Mouse (Mus musculus): ENCODE results near the gene Ccl28.
"Not testable (repeated sequence)": the region's sequence is repeated elsewhere in the genome, so short reads cannot be mapped to it uniquely, and the experiment has no call there.

Gene Ccl28

DNA sequence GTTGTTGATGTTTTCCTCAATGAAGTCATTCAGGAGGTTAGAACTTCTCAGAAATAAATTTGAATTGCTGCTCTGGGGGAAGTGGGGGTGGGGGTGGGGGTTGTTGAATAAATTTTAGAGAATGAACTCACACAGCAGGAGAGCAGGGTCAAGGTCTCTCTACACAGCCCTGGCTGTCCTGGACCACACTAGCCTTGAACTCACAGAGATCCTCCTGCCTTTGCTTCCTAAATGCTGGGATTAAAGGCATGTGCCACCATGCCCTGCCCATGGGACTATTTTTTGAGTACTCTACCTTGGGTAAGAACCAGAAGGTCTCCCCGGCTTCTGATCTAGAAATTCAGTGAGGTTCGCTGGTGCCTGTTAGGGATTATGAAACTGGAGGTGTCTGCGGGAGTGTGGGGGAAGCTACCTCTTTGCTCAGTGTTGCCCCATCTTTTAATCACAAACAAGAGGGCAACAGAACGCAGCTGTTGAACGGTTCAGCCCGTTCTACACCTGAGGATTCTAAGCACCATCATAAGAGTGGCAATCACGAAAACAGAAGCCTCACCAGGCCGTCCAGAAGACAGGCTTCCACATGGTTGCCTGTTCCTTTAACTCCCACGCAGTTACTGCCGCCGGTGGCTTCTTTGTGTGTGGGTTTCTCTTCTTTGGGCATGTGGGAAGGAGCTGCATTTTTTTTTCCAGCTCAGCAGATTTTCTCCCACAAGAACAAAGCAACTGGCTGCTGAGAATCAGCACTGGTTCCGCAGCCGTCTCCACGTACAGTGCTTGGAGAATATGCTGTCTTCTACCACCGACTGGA lies 25.5 kb downstream of the Ccl28 start:
- no peak for DNase-seq (ENCODE audit: low spot score)

GRCm38 (mm10) chr13:119649699-119650046 lies 26.1 kb downstream of the Ccl28 start:
- no peak for DNase-seq (ENCODE audit: low spot score)

DNA sequence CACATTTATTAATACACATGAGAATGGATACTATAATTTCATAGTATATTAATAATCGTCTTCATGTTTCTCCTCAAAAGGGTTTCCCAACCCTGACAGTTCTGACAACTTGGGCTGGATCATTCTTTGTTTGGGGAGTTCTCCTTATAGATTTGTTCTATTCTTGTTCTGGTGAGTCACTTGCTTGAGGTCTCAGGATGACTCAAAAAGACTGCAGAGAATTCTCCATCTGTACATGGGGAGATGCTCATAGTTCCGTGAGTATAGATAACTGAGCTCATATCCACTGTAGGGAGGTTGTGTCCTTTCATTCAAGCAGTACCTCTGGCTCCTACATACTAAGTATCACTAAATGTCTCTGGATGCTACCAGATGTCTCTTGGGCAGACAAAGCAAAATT lies 31.1 kb downstream of the Ccl28 start:
- DNase-seq (ENCODE audit: low spot score): no peak

GRCm38 (mm10) chr13:119656246-119656645 lies 32.6 kb downstream of the Ccl28 start:
- no peak for DNase-seq (ENCODE audit: low spot score)

- no peak for DNase-seq (ENCODE audit: low spot score)
These were observed 33.3 kb downstream of the Ccl28 start for GRCm38 (mm10) chr13:119656846-119657416.

GRCm38 (mm10) chr13:119661420-119661819 lies 37.8 kb downstream of the Ccl28 start:
- not testable (repeated sequence) for DNase-seq (ENCODE audit: low spot score)

DNA sequence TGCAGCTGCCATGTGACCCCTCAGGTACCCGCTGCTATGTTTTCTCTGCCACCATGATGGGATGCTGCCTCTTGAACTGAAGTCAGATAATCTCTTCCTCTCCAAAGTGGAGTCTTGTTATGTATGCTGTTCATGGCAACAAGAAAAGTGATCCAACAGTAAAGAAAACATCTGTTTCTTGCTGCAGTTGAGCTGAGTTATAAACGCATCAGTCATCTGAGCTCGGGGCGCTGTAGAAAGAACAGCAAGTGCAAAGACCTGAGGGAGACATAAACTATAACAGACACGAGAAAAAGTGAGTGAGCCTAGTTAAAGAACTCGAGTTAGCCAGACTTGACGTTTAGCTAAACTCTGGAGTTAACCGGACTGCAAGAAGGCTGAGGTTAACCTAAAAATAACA lies 55.2 kb downstream of the Ccl28 start:
- DNase-seq (ENCODE audit: low spot score): no peak

- DNase-seq (ENCODE audit: low spot score): no peak
These were observed 56.1 kb downstream of the Ccl28 start for GRCm38 (mm10) chr13:119679721-119680120.

DNA sequence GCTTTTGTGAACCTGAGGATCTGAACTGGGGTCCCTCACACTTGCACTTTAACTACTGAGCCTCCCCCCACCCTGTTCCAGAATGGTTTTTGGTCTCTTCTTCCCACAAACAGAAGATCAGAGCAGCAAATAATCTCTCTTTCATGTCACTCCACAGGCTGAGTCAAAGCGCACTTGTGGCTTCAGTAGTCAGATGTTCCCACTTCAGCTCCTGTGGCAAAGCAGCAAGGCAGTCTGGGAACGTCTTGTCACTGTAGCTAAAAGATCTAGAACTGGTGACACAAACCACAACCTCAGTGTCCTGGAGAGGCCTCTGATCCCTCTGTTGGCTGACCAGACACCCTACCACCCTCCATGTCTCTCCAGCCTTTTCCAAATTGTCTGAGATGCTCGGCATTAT lies 57.5 kb downstream of the Ccl28 start:
- no peak for DNase-seq (ENCODE audit: low spot score)

DNA sequence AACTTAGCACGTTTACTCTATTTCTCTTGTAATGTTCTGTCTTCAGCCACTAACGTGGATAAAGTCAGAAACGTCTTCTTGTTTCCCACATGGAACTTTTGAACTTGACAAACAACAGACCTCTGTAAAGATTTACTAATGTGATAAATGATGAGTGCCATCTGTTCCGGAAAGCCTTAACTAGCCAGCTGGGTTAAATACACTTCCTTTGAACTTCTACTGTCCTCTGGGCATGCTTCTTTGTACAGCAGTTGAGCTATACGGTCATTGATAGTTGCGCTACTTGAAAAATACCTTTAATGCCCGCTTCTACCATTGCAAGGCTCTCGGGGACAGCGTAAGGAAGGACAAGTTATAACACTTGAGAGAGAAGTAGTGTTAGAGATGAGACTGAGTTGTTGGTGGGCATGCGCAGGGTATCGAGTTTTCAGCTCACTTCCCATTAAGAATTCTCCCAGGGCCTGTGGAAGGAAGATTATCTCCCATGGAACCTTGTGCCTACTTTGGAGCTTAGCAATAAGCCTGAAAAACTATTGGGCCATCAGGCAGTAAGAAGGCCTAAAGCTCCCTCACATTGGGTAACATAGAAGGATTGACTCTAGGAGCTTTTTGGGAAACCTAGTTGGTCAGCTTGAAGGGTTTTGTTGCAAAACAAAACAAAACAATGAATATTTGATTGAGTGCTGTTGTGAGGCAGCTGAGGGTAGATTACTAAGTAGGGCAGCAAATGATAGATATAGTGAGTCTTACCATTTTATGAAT lies 61.0 kb downstream of the Ccl28 start:
- DNase-seq (ENCODE audit: low spot score): no peak

DNA sequence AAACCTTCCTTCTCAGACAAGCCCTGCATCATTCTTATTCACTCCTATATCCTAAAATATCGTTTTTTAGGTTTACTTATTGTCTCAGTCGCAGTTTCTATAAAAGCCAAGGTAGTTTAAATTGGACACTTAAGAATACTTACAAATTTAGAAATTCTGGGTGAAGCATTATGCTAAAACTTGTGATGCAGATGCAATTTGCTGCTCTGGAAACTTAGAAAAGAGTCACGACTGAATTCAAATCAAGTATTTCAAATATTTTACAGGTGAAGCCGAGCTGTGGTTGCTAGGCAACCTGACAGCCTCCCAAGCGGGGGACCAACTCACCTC lies 66.1 kb downstream of the Ccl28 start:
- no peak for DNase-seq (ENCODE audit: low spot score)

DNA sequence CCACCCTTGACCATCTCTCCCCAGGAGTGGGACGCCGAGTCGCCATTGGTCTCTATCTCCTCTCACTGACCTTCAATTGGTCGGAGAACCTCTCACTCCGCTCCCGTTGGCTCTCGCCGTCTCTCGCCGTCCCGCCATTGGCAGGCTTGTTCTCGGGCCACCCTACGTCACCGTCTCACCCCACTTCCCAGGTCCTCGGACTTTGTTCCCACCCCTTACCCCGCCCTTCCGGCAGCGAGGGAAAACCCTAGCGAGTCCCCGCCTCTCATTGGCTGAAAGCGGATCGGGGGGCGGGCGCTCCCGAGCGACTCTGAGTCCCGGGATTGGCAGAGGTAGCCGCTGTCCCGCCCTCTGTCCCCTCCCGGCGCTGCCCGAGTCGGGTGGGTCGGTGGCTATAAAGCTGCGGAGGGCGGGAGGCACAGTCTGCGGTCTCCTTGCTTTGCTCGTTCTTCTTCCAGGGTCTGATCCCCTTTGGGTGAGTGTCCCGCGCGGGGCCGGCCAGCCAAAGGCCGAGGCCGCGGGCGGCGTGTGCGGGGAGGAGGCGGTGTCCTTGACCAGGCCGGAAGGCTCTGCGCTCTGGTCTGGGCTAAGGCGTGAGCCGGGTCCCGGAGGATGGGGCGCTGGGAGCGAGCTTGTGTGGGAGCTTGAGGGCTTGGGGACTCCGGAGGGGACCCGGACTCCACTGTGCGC lies 66.6 kb downstream of the Ccl28 start, which contains the start of gene Hmgcs1:
Gene Hmgcs1 (plus strand): TSS at position 341 of the 690 bp plus-strand sequence.
- DNase-seq (ENCODE audit: low spot score): peak; percentile 95

DNA sequence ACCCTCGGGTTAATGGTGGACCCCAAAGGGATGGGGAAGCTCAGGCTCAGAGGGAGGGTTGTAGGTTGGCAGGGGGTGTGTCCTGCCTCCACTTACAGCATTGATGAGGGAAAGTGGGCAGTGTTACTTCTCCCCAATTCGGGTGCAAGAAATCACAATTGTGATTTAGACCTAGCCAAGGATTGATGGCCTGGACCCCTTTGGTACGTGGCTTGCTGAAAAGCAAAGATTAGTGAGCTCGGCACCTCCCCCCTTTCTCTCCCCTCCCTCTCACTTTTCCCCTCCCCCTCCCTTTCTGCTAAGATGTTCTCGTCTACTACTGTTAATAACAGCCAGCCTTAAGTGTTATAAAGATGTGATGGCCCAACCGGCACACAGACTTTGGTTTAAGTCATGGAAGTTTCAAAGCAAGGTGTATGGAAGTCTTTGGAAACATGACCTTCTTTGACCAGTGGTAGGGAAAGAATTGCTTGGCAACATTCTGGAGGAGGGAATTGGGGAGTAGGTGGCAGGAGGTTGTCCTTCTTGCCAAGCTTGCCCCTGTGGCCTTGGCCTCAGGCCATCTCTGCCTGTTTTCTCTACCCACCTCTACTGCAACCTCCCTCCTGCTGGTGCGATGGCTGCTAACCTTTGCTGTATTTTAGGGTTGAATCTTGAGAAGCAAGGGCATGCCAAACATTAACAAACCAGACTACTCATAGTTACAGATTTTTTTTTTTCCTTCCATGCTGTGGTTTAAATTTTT lies 67.4 kb downstream of the Ccl28 start:
- no peak for DNase-seq (ENCODE audit: low spot score)

- not testable (repeated sequence) for DNase-seq (ENCODE audit: low spot score)
These were observed 68.3 kb downstream of the Ccl28 start for GRCm38 (mm10) chr13:119691958-119692357.

DNA sequence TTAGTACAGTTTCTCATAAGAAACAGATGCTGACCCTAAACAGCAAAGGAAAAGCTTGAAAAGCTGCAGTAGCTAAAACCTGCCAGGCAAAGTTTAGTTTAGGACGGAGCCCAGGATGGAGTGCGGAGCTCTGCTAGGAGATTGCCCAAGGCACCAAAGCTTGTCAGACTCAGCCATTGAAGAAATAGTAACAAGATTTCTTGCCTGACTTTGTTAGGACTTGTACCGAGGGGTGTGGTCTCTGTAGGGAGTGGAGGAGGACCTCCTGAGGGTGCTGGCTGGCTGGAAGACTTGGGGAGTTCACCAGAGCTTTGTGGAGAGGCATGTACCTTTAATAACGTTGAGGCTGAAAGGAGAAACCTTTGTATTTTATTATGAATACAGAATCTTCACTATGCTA lies 72.1 kb downstream of the Ccl28 start:
- DNase-seq (ENCODE audit: low spot score): no peak

DNA sequence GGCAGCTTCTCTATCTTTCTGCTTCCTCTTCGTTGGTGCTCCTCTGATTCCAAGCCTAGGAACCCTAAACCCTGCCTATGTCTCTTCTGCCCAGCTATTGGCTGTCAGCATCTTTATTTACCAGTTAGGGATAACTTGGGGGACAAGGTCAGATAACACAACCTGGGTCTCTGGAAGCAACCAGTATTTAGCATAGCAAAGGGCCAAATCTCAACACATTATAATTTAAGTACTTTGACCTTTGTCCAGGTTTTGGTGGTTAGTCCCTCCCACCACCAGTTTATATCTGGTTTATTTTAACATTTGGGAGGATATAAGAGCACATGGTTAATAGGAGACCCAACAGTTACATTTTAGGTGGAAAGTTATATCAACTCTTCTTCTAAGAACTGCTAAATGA lies 72.9 kb downstream of the Ccl28 start:
- no peak for DNase-seq (ENCODE audit: low spot score)

DNA sequence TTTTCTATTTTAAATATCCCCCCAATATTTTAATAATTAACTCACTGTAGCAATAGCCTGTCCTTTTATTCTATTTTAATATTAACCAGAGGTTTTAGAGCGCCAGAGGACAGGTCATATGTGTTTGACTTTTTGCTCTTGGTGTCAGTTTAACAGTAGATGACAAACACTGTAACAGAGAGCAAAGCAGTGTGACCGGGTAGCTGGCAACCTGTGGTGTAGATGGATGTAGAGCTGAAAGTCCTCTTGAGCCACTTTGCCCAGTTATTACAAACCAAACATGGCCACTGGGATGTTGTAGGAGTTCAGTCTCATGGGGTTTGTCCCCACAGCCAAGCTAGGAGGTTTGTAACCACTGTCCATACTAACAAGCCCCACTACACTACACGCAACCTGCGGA lies 74.8 kb downstream of the Ccl28 start:
- no peak for DNase-seq (ENCODE audit: low spot score)
